Mouse (Mus musculus) heart, adult 11 months (tissue): ENCODE measurements around the gene Cnpy3.

Experiments
- DNase-seq: peaks from one replicate; pipeline ENCODE4 v3.0.0; 2022

The Cnpy3 gene

GRCm38 (mm10) chr17:46763544-46763943, 11.5 kb upstream of the Cnpy3 start, which contains the start of gene Ptcra:
TSS of gene Ptcra (minus strand) at chr17:46763712.
- DNase-seq = no peak

GRCm38 (mm10) chr17:46758753-46759152, 6.7 kb upstream of the Cnpy3 start:
- no peak for DNase-seq

- DNase-seq = no peak
These were observed 789 bp downstream of the Cnpy3 start for GRCm38 (mm10) chr17:46751056-46751793.

DNA sequence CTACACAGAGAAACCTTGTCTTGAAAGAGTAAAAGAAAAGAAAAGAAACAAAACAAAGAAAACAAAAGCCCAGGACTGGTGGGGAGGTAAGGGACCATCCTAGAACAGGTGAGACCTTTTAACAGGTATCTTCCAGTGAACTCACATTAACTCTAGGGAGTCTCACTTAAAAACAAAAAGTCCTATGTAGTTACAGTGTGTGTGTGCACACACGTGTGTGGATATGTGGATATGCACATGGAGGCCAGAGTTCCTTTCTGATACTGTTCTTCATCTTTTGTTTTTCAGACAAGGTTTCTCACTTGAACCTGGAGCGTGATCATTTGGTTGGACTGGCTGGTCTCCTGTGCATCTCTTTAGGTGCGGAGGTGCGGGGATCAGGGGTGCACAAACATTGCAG, 1.4 kb downstream of the Cnpy3 start:
- DNase-seq = no peak

GRCm38 (mm10) chr17:46749282-46749681, 2.7 kb downstream of the Cnpy3 start:
- no peak for DNase-seq

- DNase-seq = no peak
These were observed 4.2 kb downstream of the Cnpy3 start for GRCm38 (mm10) chr17:46747806-46748205.

DNA sequence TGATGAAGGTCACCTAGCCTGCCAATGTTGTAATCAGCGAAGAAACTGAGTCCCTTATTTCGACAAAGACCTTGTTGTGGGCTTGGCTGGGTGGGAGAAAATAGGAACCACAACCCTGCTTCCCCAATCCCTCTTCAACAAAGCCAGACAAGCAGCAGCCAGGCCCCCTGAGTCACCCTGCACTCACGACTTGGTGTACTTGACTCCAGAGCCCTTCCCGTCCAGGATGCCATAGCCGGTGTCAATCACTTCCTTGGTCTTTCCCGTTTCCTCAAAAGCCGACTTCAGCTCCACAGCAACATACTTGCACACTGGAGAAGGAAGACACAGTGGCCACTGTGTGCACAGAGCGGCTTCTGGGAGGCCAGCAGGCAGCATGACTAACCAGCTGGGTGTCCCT, 4.8 kb downstream of the Cnpy3 start:
- DNase-seq = peak; percentile 92

- no peak for DNase-seq
These were observed 6.5 kb downstream of the Cnpy3 start for GRCm38 (mm10) chr17:46745506-46745905.

DNA sequence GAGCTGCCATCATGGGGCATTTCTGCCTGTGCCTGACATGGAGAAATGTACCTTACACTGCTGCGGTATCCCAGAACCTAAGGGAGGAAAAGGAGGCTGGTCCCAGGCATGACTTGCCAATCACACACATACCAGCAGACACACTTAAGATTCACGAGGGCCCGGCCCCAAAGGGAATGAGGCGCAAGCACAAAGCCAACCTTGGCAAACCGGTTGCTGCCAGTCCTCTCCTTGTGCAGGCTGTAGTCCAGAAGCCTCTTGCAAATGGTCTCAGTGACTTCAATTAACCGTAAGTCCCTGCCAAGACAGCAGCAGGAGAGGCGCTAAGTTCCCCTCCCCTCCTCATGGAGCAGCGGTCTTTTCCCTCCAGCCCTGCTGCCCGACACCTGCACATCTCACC, 9.0 kb downstream of the Cnpy3 start:
- no peak for DNase-seq

DNA sequence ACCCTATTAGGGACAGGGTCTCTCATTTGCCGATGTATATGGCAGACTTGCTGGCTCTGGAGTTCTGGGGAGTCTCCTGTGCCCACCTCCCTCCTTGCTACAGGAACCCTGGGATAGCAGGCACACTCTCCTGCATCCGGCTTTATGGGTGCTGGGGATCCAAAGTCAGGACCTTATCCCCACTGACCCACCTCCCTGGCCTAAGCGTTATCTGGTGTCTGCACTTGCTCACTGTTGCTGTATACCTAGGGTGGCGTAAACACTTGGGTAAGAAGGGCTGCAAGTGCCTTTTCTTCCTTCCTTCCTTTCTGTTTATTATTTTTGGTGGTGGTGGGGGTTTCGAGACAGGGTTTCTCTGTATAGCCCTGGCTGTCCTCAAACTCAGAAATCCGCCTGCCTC, 10.7 kb downstream of the Cnpy3 start:
- no peak for DNase-seq

- no peak for DNase-seq
These were observed 15.9 kb downstream of the Cnpy3 start for GRCm38 (mm10) chr17:46736160-46736559.

- no peak for DNase-seq
These were observed 16.7 kb downstream of the Cnpy3 start for GRCm38 (mm10) chr17:46735287-46735686.

- DNase-seq = no peak
These were observed 18.0 kb downstream of the Cnpy3 start for GRCm38 (mm10) chr17:46734055-46734454.

DNA sequence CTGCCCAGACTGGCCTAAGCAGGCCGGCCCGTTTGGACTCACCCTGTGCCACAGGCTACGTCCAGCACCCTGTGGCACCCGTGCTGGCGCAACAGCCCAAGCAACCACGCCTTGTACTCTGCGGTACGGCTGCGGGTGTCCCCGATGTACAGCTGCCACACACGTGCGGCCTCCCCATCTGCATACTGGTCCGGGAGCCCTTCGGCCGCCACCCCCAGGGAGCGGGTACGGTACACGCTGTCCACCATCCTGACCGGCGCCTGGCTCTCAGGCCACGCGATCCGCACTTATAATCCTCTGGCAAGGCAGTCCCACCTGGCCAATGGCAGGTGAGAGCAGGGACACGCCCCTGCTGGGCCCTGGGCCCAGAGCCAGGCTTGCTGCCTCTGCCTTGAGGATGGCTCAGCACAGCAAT, 23.1 kb downstream of the Cnpy3 start, which contains the start of gene Gnmt:
Gnmt (minus strand) TSS at position 265 of the 415 bp plus-strand sequence.
- DNase-seq = peak; percentile 94

DNA sequence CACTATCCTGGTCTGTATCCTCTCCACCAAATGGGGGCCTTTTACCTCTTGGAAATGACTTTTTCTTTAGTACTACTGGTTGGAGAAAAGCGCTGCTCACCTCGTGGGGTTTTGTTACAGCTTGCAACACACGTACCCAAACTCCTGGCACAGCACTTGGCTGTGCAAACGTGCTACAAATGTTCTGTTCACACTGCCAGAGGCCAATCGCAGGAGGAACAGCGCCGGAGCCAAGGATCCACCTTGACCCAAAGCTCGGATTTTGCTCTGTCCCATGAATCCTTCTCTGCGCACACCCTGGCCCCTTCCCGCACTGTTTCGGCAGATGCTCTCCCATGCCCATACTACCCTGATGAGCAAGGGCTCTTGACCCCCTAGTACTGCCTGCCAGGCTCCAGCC, 23.5 kb downstream of the Cnpy3 start:
- DNase-seq = no peak

DNA sequence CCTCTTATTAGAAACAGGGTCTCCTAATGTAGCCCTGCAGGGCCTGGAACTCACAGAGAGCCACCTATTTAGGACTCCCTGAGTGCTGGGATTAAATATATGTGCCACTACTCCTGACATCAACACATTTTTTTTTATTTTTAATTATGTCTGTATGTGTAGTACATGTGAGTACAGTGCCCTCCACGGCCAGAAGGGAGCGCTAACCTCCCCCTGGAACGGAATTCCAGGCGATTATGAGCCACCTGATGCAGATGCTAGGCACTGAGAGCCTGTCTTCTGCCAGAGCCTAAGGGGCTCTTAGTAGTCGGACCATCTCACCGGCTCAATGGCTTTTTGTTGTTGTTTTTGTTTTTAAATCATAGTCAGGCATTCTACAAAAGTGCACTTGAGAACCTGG, 24.0 kb downstream of the Cnpy3 start:
- DNase-seq = no peak

DNA sequence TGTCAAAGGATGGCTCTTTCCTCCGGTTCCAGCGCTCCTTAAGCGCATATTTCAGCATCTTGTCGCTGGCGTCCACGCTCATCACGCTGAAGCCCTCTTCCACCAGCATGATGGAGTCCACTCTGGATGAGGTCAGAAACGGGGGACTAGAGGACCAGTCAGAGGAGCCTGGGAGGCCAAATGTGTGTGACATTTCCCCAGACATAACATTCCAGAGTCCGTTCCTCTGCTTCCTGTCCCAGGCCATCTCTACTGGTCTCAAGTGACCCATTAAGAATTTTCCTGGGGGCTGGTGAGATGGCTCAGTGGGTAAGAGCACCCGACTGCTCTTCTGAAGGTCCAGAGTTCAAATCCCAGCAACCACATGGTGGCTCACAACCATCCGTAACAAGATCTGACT, 24.7 kb downstream of the Cnpy3 start:
- no peak for DNase-seq

DNA sequence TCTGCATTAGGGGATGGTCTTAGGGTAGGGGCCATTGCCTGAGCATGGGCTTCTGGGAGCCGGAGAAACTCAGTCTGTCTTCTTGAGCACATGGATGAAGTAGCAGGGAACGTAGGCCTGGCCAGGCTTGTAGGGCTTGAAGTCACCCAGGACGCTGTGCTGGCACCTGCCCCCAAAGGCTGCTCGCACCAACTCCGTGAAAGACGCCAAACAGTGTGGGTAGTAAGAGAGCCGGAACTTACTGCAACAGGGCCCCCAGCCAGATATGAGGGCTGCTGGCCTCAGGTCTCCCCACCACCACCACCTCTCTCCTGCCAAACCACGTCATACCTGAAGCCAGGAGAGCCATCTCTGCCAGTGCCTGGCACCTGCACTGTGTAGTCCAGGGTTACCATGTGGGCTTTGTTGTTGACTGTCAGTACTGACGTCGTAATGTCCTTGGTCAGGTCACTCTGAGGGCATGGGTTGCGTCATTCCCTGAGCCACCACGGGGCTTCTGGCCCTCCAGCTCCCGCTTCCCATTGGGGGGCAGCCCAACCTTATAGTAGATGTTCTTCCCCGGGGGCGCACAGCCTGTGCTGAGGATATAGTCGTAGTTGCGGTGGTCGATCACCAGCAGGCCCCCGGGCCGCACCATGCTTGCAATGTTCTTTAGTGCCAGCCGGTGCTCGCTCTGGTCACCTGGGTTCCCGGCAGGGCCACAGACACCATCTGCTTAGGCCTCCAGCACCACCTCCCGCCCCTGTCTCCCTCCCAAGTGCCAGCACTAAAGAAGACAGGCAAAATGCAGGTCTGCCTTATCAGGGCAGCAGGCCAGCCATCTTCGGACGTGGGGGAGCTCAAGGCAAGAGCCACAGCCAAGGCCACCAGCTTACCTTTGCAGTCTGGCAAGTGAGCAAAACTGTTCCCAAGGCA, 26.0 kb downstream of the Cnpy3 start:
- DNase-seq = no peak

DNA sequence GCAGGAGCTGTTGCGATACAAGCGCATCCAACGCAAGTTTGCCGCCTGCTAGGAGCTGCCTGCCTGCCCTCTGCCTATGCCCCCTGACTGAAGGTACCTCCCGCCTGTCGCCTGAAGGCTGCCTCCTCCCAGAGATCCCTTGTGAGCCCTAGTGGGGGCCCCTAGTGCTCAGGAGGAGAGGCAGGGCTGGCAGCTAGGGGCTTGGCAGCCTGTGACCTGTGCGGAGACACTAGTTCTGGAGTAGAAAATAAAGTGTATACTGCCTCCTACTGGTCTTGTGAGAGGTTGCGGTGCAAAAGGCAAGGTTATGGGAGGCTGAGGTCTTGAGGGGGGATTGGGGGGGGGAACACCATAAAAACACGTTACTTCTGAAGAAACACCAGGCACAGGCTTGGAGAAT, 26.7 kb downstream of the Cnpy3 start:
- peak; percentile 90 for DNase-seq

GRCm38 (mm10) chr17:46724477-46725084, 27.4 kb downstream of the Cnpy3 start:
- DNase-seq = peak; percentile 89

DNA sequence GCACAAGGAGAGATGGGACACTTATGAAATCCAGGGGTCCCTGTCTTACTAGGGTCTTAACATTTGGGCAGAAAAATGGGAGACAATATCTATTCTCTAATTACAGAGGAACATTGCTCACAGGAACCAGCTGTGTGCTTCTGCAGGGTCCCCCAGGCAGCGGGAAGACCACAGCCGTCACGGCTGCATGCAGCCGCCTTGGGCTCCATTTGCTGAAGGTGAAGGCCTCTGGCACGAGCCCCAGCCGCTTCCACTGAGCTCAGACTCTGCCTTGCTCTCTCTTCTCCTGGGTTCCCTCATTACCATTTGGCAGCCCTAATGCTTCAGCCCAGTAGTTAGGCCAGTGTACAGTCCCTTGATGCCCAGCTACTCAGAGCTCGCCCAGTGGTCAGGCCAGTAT, 30.9 kb downstream of the Cnpy3 start:
- DNase-seq = peak; percentile 77

- DNase-seq = peak; percentile 86
These were observed 37.1 kb downstream of the Cnpy3 start for GRCm38 (mm10) chr17:46714756-46715481.

DNA sequence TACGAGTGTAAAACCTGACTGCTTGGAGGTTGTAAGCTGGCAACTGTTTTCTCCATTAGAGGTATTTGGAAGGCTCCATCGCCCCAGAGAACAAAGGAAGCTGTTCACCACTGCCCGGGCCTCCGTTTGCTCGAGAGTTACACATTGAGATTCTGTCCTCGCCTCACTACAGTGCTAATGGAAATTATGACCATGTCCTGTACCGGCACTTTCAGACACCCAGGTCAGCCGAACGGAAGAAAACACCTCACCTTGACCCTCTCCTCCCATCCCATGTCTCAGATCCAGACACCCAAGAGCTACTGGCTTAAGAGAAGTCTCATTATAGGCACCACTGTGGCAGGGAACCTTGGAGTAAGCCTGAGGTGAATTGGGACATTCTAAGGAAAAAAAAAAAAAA, 38.2 kb downstream of the Cnpy3 start:
- DNase-seq = no peak
